In genomic region chr13:73763439-73764255, GRCm38 (mm10) we compare ENCODE assay signal across 8 mouse cellular contexts. TPM values are rescaled to one million over a fixed set of nuclear protein-coding genes. Genes with fewer than 3 reads are reported as not detected.
DNase-seq lines count a peak whose midpoint lies in the region; ATAC-seq and TF ChIP-seq lines count a peak whose summit lies in the region.

No protein-coding gene starts in this region.

- no peak for TF ChIP-seq CTCF in Patski (IDR thresholded peaks at IDR 0.05)
- peak; percentile 15; the same call in 1 of the 2 replicates for TF ChIP-seq CTCF in gastrocnemius, adult 2 months (IDR thresholded peaks at IDR 0.05)

- POLR2A ChIA-PET in Patski (lab: Charles Lee): interaction anchor here (0.9 to 1.1 kb wide), 3 partner anchors 11 to 26 kb away, joined by 3 read pairs; no protein-coding TSS in a partner anchor

- ATAC-seq in Patski: peak; percentile 85
- ATAC-seq in hindbrain, embryonic 16.5 days: peak; percentile 88

- H3K4me3 ChIP-seq in gastrocnemius, adult 2 months: peak overlapping the region; percentile 88
- H3K4me3 ChIP-seq in hindbrain, embryonic 16.5 days (ENCODE audit: low read length): peak overlapping the region; percentile 68

- no peaks in the 10 kb centered on the region for H3K36me3 ChIP-seq in hindbrain, embryonic 16.5 days (ENCODE audit: control insufficient read depth, insufficient read depth, low read length)

- H3K9me3 ChIP-seq in hindbrain, embryonic 16.5 days (ENCODE audit: control insufficient read depth, low read length): no peaks in the 10 kb centered on the region

- in situ Hi-C loops in Patski (cut with MboI; ENCODE audit: low pct_unique_long_range_greater_than_20kb): no loop called here

- no peak for DNase-seq in Patski (ENCODE audit: low read depth, low spot score)
- peak; percentile 10 to 42 for DNase-seq in cerebellum, postnatal 25 days
- peak; percentile 90 for DNase-seq in gastrocnemius, adult 2 months
- DNase-seq in left cerebral cortex, postnatal 36 days (ENCODE audit: low spot score in 2 of 2): peak; percentile 15 to 23
- peak; percentile 92 for DNase-seq in mesoderm, embryonic 11.5 days (ENCODE audit: low read depth, low spot score)
- peak; percentile 46 for DNase-seq in right cerebral cortex, postnatal 4 days
- peak; percentile 93 for DNase-seq in yolk sac, embryonic 10.5 days (ENCODE audit: low spot score)

- intact Hi-C loops in gastrocnemius, adult 2 months (cut with DNase I): no loop called here
- intact Hi-C loops in left cerebral cortex, postnatal 36 days (cut with DNase I): no loop called here

- peak overlapping the region; percentile 76 for H3K9ac ChIP-seq in hindbrain, embryonic 16.5 days (ENCODE audit: low read depth, low read length)

- H3K4me2 ChIP-seq in hindbrain, embryonic 16.5 days (ENCODE audit: low read length): peak overlapping the region; percentile 81

- no peaks in the 10 kb centered on the region for H3K27me3 ChIP-seq in Patski
- H3K27me3 ChIP-seq in hindbrain, embryonic 16.5 days (replicated peaks; ENCODE audit: control insufficient read depth, insufficient read depth, low read length): no peaks in the 10 kb centered on the region

- CTCF ChIA-PET in Patski (lab: Charles Lee): interaction anchor here (0.8 to 1.2 kb wide), 2 partner anchors 14 to 15 kb away, joined by 4 read pairs; no protein-coding TSS in a partner anchor

- H3K27ac ChIP-seq in gastrocnemius, adult 2 months: peak overlapping the region; percentile 81
- no peak overlapping the region for H3K27ac ChIP-seq in hindbrain, embryonic 16.5 days (ENCODE audit: low read depth, low read length)

- H3K4me1 ChIP-seq in hindbrain, embryonic 16.5 days (ENCODE audit: control insufficient read depth, insufficient read depth, low read depth, low read length): peaks cover 12% of the 10 kb centered on the region

- under 1% methylated on average over 65 of the region's 70 CpGs for WGBS in hindbrain, embryonic 16.5 days

RNA-seq across cellular contexts. Expression of gene Slc12a7, which starts 30.8 kb away (rescaled TPM):
- 120 TPM for polyA plus RNA-seq in Patski (2021)
- 1 to 10 TPM; 4.1 to 4.9 TPM for total RNA-seq in gastrocnemius, adult 2 months (2021)
- 7.7 and 10.2 TPM in 2 replicates for polyA plus RNA-seq in hindbrain, embryonic 16.5 days (2015; fragmentation: Nextera tagmentation; extraction: Ambion mirVana)
- 1 to 10 TPM; 3.6 to 3.8 TPM for total RNA-seq in left cerebral cortex, postnatal 36 days (2021)

RNA-seq across cellular contexts. Expression of gene Slc6a19, which starts 59.0 kb away (rescaled TPM):
- 20.4 TPM for polyA plus RNA-seq in Patski (2021)
- total RNA-seq in gastrocnemius, adult 2 months (2021): not detected
- polyA plus RNA-seq in hindbrain, embryonic 16.5 days (2015; fragmentation: Nextera tagmentation; extraction: Ambion mirVana): 0.21 and 0.50 TPM in 2 replicates
- under 1 TPM in 1 of 2 experiments, not detected in 1; 0.15 TPM for total RNA-seq in left cerebral cortex, postnatal 36 days (2021)
